Mouse (Mus musculus) ES-Bruce4 (cell line): ENCODE results near the gene Plekhg4. TPM values are rescaled to one million over a fixed set of nuclear protein-coding genes. Genes with fewer than 3 reads are reported as not detected.

Source experiments
- H3K27ac ChIP-seq: 2 replicates; pipeline ENCODE4 v1.5.1; 2012; ENCODE audit warnings: low read length, inconsistent platforms; ENCODE audit not compliant: insufficient read depth
- H3K27me3 ChIP-seq: 2 replicates; pipeline ENCODE4 v1.6.1; 2012; ENCODE audit warnings: mild to moderate bottlenecking, low read length, inconsistent platforms; ENCODE audit not compliant: control insufficient read depth, poor library complexity, insufficient read depth, severe bottlenecking
- H3K36me3 ChIP-seq: 2 replicates; pipeline ENCODE4 v1.6.1; 2012; ENCODE audit warnings: inconsistent platforms, mild to moderate bottlenecking, low read length, moderate library complexity; ENCODE audit not compliant: control insufficient read depth, poor library complexity, insufficient read depth, severe bottlenecking
- H3K4me1 ChIP-seq: one replicate; pipeline ENCODE4 v1.8.1; 2011; ENCODE audit warnings: low read length; ENCODE audit not compliant: control insufficient read depth, insufficient read depth
- H3K4me3 ChIP-seq: 2 replicates; pipeline ENCODE4 v1.5.1; 2011; ENCODE audit warnings: low read depth, mild to moderate bottlenecking, low read length
- H3K9ac ChIP-seq: 2 replicates; pipeline ENCODE4 v1.6.1; 2012; ENCODE audit warnings: low read depth, mild to moderate bottlenecking, inconsistent platforms; ENCODE audit not compliant: poor library complexity, severe bottlenecking
- H3K9me3 ChIP-seq: replicated peaks from 2 replicates; pipeline ENCODE4 v1.6.1; 2012; ENCODE audit warnings: mild to moderate bottlenecking, low read length, inconsistent platforms; ENCODE audit not compliant: control insufficient read depth, poor library complexity, insufficient read depth, severe bottlenecking
- CTCF ChIP-seq: IDR thresholded peaks from one replicate; pipeline ENCODE4 v1.8.1; 2011; ENCODE audit warnings: low read depth, low read length
- EP300 ChIP-seq: IDR thresholded peaks from 2 replicates; pipeline ENCODE4 v1.6.1; 2011; ENCODE audit warnings: low read depth, low read length; ENCODE audit not compliant: insufficient read depth
- POLR2A ChIP-seq: IDR thresholded peaks from one replicate; pipeline ENCODE4 v1.8.1; 2011; ENCODE audit warnings: low read length; ENCODE audit not compliant: insufficient read depth
- polyA plus RNA-seq: library from polyadenylated mRNA; stranded (reverse); fragments of >200 nt; gene quantifications from 2 replicates; pipeline ENCODE4 v1.2.4, GENCODE M21; 2011; ENCODE audit warnings: low read depth; ENCODE audit not compliant: missing spikeins, insufficient read depth, insufficient read length

Gene Plekhg4
- polyA plus RNA-seq, 1 experiment, result 3.2 TPM

GRCm38 (mm10) chr8:105403467-105403866 is 30.4 kb downstream of the Plekhg4 start:
- Histone ChIP-seq H3K4me1 (no peaks in the 10 kb centered on the region), H3K36me3 (no peaks in the 10 kb centered on the region), H3K9ac (no peak overlapping the region), H3K27ac (no peak overlapping the region), H3K4me3 (no peak overlapping the region), H3K27me3 (no peaks in the 10 kb centered on the region), H3K9me3 (no peaks in the 10 kb centered on the region)
- TF ChIP-seq EP300 (no peak), CTCF (no peak), POLR2A (no peak)

GRCm38 (mm10) chr8:105404496-105404895 is 31.4 kb downstream of the Plekhg4 start:
- Histone ChIP-seq H3K4me3 (no peak overlapping the region), H3K4me1 (no peaks in the 10 kb centered on the region), H3K36me3 (no peaks in the 10 kb centered on the region), H3K27me3 (no peaks in the 10 kb centered on the region), H3K27ac (no peak overlapping the region), H3K9me3 (no peaks in the 10 kb centered on the region), H3K9ac (no peak overlapping the region)
- no peak for TF ChIP-seq CTCF
- no peak for TF ChIP-seq POLR2A
- TF ChIP-seq EP300, result no peak

- Histone ChIP-seq H3K4me1 (no peaks in the 10 kb centered on the region), H3K9me3 (no peaks in the 10 kb centered on the region), H3K4me3 (no peak overlapping the region), H3K36me3 (no peaks in the 10 kb centered on the region), H3K27ac (no peak overlapping the region), H3K9ac (no peak overlapping the region), H3K27me3 (no peaks in the 10 kb centered on the region)
- TF ChIP-seq POLR2A (no peak), EP300 (no peak), CTCF (no peak)
Observed at GRCm38 (mm10) chr8:105406416-105406815, 33.3 kb downstream of the Plekhg4 start.

DNA sequence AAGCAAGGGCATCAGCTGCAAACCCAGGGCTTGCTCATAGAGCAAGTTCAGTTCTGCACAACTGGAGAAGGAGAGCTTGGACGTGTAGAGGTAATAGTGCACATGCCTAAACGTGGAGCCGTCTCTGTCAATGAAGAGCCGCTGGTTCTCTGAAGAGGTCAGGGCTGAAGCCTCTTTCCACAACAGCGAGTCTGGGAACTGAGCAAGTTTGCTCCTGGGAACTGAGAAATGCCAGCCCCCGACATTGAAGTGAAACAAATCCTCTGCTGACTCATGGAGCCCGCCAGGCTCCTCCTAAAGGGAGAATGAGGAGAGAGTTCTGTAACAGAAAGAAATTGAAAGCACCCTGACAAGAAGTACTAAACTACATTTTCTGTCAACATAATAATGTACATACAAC is 35.3 kb downstream of the Plekhg4 start:
- H3K9ac ChIP-seq, result no peak overlapping the region
- no peak overlapping the region for H3K4me3 ChIP-seq
- TF ChIP-seq EP300, result no peak
- TF ChIP-seq POLR2A, result no peak
- TF ChIP-seq CTCF, result no peak
- no peaks in the 10 kb centered on the region for H3K36me3 ChIP-seq
- H3K4me1 ChIP-seq, result no peaks in the 10 kb centered on the region
- H3K27ac ChIP-seq, result no peak overlapping the region
- H3K27me3 ChIP-seq, result 0 out of 2 replicates have a peak, but pooled peaks cover 2% of the 10 kb centered on the region
- no peaks in the 10 kb centered on the region for H3K9me3 ChIP-seq

GRCm38 (mm10) chr8:105409947-105410346 is 36.9 kb downstream of the Plekhg4 start:
- Histone ChIP-seq H3K4me3 (no peak overlapping the region), H3K9me3 (no peaks in the 10 kb centered on the region), H3K9ac (no peak overlapping the region), H3K27ac (no peak overlapping the region), H3K4me1 (no peaks in the 10 kb centered on the region), H3K36me3 (no peaks in the 10 kb centered on the region), H3K27me3 (0 out of 2 replicates have a peak, but pooled peaks cover 2% of the 10 kb centered on the region)
- no peak for TF ChIP-seq CTCF
- TF ChIP-seq POLR2A, result no peak

DNA sequence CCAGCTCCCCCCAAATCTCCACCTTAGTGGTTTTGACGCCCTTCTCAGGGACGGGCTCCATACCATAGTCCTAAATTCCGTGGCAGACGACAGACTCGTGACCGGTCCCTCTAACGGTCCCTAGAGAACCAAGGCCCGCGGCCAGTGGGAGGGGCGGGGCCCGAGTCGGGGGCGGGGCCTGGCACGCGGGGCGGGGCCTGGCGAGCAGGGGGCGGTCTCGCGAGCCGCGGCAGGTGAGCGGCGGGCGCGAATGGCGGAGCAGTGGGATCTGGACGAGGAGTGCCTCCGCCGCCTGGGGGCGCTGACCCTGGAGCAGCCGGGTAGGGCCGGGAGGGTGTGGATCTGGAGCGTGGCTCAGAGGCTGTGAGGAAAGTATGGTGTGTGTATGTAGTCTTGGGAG is 40.3 kb downstream of the Plekhg4 start, which contains the start of the genes Kctd19 and Lrrc36:
Gene Kctd19, minus strand, starts transcription at position 112 of the 400 bp plus-strand sequence.
Gene Lrrc36, plus strand, starts transcription at position 181 of the 400 bp plus-strand sequence.
- Histone ChIP-seq H3K27me3 (0 out of 2 replicates have a peak, but pooled peaks cover 2% of the 10 kb centered on the region), H3K9me3 (peaks cover 7% of the 10 kb centered on the region), H3K4me1 (no peaks in the 10 kb centered on the region), H3K4me3 (peak within 1 kb of the TSS; percentile 66), H3K36me3 (no peaks in the 10 kb centered on the region), H3K27ac (no peak within 1 kb of the TSS), H3K9ac (peak within 1 kb of the TSS; percentile 35; the same call in 1 of the 2 replicates)
- TF ChIP-seq POLR2A, result no peak
- TF ChIP-seq CTCF, result peak; percentile 77
